Mouse (Mus musculus) T-helper 17 cell (primary cell): Measurements from ENCODE around the gene Prpsap2.
"Not testable (repeated sequence)": the region's sequence is repeated elsewhere in the genome, so short reads cannot be mapped to it uniquely, and the experiment has no call there.

Experiments used
- in situ Hi-C, 2 experiments: fragments of 300-600 bp; cut with MboI, MseI; formaldehyde crosslinking; loops; 1 replicate in 1 of 2; 2 replicates in 1 of 2; pipeline ENCODE4 v1.15.1; 2025; ENCODE audit warnings: high pct_unique_total_duplicates in 2 of 2

The Prpsap2 gene

DNA sequence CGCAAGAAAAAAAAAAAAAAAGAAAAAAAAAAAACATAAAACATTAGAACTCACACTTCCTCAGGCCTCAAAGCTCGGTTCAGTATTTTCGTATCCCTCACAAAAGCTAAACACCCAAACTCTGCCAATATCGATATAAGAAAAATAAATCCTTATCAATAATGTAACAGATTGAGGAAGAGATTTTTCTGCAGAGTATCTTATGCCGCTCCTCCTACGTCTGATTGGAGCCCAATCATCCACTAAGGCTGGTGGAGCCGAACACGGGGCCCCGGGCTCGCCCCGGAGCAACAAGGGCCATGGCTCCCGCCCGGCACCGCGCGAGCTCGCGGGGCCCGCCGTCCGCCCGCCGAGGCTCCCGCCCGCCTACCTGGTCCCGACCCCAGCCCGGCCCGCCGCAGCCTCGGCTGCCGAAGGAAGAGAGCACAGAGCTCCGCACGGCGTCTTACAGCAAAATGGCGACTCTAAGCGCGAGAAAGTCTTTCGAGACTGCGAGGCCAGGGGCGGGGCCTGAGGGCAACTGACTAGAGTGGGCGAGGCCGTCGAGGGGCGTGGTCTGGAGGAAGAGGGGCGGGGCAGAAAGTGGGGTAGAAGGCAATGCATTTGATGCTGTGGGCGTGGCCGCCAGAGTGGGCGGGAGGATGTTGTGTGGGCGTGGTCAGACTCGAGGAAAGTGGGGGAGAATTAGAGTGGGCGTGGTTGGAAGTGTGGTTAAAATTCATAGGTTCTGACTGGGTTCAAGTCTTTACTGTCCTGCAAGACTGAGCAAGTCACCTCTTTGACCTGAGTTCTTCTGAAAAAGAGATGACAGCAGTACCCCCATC lies at the start of gene Prpsap2:
Gene Prpsap2, minus strand, starts transcription at position 505 of the 824 bp plus-strand sequence.
- in situ Hi-C loops = no loop called here

DNA sequence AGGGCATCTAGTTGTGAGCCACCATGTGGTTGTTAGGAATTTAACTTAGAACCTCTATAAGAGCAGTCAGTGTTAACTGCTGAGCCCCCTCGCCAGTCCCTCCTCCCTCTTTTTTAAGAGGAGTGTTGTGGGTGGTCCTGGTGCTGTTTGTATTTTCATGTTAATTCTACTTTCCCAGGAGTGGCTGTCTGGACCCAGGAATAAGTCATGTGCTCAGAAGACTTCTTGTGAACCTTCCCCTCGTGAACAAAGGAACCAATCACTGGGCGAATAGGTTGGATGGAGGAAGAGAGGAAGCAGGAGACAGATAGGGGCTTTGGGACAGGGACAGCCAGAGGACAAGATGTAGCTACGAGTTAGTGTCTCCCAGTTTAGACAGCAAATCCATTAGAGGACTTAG lies 47.9 kb upstream of the Prpsap2 start:
- in situ Hi-C loops = no loop called here

- in situ Hi-C loops = no loop called here
These were observed 46.7 kb upstream of the Prpsap2 start for GRCm38 (mm10) chr11:61808551-61809117.

GRCm38 (mm10) chr11:61793441-61793840 lies 31.6 kb upstream of the Prpsap2 start:
- in situ Hi-C loops = no loop called here

GRCm38 (mm10) chr11:61788550-61788949 lies 26.7 kb upstream of the Prpsap2 start:
- in situ Hi-C loops = no loop called here

GRCm38 (mm10) chr11:61782526-61782925 lies 20.6 kb upstream of the Prpsap2 start:
- in situ Hi-C loops = not testable (repeated sequence)

DNA sequence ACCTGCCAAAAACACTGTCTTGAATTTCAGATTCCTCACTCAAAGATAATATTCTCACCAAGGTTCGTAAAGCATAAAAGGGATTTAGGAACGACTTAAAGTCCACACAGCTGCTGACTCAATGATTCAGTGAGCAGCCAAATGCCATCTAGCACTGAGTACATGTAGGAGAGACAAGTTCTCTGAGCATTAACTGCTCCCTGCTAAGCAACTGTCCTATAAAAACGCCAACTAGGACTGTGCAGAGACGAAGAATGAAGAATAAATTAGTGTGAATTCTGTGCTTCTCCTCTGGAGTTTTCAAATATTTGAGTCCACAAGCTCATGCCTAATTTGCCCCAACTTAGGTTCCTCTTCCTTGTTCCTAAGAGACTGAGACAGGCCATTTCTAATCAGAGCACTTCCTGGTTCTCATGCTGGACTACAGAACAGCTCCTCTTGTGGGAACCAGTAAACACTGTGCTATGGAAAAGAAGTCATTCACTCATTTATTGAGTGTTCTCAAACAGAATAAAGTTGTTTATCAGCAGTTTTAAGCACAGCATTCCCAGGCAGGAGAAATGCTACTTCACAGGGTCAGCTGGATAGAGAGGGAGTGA lies 12.8 kb upstream of the Prpsap2 start:
- in situ Hi-C loops = no loop called here

- in situ Hi-C loops = no loop called here
These were observed 1.4 kb downstream of the Prpsap2 start for GRCm38 (mm10) chr11:61760518-61760917.

GRCm38 (mm10) chr11:61757151-61757550 lies 4.7 kb downstream of the Prpsap2 start:
- in situ Hi-C loops = no loop called here

GRCm38 (mm10) chr11:61751612-61752011 lies 10.3 kb downstream of the Prpsap2 start:
- in situ Hi-C loops = no loop called here

GRCm38 (mm10) chr11:61747161-61747560 lies 14.7 kb downstream of the Prpsap2 start:
- in situ Hi-C loops = no loop called here

DNA sequence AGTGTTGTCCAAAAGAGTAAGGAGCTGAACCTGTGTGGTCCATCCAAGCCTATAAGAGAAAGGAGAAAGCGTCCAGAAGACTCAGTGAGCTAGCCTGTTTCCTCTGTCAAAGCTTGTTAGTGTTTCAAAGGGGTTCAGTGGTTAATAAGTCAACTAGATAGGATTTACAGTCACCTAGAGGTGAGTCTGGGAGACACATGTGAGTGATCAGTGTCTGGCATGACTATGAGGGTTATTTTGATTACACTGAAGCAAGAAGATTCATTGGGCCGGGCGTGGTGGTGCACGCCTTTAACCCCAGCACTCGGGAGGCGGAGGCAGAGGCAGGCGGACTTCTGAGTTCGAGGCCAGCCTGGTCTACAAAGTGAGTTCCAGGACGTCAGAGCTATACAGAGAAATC lies 16.1 kb downstream of the Prpsap2 start:
- in situ Hi-C loops = no loop called here

DNA sequence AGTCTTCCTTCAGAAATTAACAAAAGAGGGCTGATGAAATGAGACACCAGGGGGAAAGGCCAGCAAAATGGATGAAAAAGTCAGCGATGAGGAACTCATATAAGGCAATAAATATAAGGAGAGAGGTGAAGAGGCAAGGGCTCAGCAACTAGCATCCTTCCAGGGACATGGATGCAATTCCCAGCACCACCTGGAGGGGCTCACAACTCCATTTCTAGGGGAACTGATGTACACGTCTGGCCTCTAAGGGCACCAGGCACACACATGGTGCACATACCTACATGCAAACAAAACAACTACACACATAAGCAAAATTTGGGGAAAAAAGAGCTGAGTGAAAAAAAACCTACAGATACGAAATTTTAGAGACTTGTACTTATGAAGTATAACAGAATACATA lies 17.4 kb downstream of the Prpsap2 start:
- in situ Hi-C loops = no loop called here

DNA sequence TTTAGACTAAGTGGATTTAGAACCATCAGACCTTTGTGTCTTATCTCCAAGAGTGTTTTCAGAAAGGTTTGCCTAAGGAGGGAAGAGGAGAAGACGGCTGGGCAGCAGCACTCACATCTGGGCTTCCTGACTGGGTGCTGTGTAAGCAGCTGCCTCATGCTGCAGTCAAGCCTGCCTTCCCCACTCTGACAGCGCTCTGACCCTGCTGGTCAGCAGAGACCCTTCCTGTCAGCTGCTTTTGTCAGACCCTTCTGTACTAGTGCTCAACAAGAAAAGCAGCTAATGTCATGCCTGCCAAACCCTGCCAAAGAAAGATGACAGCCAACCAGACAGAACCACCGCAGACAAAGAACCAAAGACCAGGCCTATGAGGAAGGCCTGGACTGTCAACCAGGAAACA lies 18.1 kb downstream of the Prpsap2 start:
- in situ Hi-C loops = no loop called here

DNA sequence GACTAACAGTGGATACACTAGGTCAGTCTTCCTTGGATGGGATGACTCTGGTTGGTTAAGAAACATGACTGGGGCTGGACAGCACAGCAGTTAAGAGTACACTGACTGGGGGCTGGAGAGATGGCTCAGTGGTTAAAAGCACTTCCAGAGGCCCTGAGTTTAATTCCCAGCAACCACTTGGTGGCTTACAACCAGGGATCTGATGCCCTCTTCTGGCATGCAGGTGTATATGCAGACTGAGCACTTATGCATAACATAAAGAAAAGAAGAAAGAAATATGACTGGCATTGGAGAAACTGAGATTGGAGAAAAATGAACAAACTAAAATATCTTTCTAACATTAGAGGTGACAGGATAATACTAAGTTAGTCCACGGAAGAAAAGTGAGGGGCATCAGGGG lies 21.4 kb downstream of the Prpsap2 start:
- in situ Hi-C loops = no loop called here

GRCm38 (mm10) chr11:61737290-61737689 lies 24.6 kb downstream of the Prpsap2 start:
- in situ Hi-C loops = no loop called here

DNA sequence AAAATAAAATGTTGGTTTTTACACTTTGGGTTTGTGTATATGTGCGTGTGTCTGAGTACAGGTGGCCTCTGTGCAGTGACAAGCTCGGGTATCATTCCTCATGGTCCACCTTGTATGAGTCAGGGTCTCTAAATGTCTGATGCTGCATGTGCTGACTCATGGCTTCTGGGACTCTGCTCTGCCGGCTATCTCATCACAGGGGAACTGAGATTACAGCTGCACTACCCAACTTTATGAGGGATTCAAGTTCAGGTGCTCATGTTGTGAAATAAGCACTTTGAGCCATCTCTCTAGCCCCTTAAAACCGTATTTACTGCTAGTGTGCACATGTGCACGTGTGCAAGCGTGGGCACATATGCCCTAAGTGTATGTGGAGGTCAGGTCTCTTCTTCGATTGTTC lies 29.2 kb downstream of the Prpsap2 start:
- in situ Hi-C loops = no loop called here

DNA sequence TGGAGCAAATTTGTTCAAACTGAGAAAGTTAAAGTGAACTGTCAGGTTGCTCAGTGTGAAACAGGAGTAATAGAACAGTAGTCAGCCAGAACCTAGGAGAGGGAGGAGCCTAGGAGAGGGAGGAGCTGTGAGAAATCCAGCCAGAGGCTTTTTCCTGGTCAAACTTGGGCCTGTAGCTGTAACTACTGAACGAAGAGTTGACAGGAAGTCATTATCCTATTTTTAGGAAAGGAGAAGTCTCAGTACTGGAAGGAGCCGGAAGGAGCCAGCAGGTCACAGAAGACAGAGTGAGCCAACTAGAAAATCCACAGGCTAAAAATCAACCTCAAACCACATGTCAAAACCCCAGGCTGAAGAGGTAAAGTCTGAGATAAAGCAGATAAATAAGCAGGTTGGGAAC lies 33.9 kb downstream of the Prpsap2 start:
- in situ Hi-C loops = no loop called here

DNA sequence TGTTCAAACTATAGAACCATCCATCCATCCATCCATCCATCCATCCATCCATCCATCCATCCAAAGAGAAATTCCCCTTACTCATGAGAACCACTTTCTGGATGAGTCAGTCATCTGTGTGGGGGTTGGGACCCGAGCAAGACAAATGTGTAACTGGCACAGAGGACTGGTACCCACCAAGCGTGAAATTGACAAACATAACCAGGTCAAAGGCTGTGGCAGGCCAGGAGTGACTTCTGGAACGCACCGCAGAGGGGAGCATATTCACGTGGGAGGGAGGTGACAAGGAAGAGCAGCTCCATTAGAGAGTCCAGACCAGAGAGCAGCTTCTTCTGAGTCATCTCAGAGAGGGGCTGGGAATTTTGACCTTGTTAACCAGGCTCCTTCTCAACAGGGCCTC lies 39.8 kb downstream of the Prpsap2 start:
- in situ Hi-C loops = no loop called here

DNA sequence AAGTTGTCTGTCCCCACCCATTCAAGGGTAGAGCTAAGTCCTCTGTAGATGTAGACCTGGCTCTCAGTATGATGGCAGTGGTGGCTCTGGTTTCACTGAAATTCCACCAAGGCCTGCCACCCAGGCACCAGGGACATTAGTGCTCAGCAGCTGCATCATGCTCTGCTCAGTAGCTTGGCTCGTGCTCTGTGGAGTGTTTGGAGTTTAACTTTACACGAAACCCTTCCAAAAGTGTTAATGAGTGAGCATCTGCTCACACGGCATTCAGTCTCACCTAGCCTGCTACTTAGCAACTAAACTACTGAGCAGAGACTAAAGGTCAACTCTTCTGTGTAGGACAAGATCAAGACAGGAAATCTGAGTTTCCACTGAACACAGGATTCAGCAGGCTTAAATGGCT lies 41.3 kb downstream of the Prpsap2 start, which contains the start of gene Slc5a10:
Gene Slc5a10, minus strand, starts transcription at position 191 of the 400 bp plus-strand sequence.
- in situ Hi-C loops = no loop called here

DNA sequence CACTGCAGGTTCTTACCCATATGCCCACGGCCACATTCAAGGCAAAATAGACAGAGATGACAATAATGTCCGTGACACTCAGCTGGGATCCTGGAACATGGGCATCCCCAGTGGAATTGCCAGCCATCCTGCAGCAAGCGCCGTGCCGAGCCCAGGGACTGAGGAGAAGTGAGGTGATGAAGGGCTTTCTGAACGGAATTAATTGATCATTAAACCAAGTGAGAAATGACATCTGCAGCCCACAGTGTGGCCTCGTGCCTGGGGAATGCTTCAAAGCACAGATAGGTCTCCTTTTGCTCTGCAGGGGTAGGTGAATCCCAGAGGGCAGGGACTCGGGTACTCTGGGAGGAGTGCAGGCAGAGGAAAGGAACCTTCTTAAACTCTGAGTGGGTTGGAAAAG lies 42.1 kb downstream of the Prpsap2 start:
- in situ Hi-C loops = loop anchor here (5.0 to 10.0 kb wide), 5 partner anchors 53 to 308 kb away; no protein-coding TSS in a partner anchor

GRCm38 (mm10) chr11:61719387-61719786 lies 42.5 kb downstream of the Prpsap2 start:
- in situ Hi-C loops = loop anchor here (5.0 to 10.0 kb wide), 5 partner anchors 52 to 307 kb away; no protein-coding TSS in a partner anchor
